Mouse (Mus musculus): ENCODE data around the gene Khdc4. TPM values are rescaled to one million over a fixed set of nuclear protein-coding genes. Genes with fewer than 3 reads are reported as not detected.

Khdc4 gene
- polyA plus RNA-seq, 1 experiment from 2014 or later, result 92.9 TPM

DNA sequence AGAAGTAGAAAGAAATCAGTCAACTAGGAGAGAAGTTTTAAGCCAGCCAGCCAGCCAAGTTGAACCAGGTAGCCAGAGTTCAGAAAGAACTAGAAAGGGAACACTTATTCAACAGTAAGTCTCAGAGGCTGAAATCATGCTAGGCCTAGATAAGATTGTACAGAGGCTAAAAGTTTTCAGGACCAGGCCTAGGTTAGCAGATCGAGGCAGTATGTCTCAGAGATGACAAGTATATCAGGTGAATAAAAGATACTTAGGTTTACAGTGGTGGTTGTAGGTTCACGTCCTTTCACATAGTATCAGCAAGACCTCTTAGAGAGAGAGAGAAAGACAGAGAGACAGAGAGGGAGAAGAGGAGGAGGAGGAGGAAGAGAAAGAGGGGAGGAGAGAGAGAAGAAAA, 1.8 kb upstream of the Khdc4 start:
- Histone ChIP-seq H3K27me3 (replicated peaks) (no peaks in the 10 kb centered on the region), H3K4me2 (no peak overlapping the region), H3K4me1 (peaks cover 25% of the 10 kb centered on the region), H3K27ac (no peak overlapping the region), H3K9me3 (no peaks in the 10 kb centered on the region), H3K9ac (no peak overlapping the region), H3K4me3 (no peak overlapping the region), H3K36me3 (replicated peaks) (0 out of 2 replicates have a peak, but pooled peaks cover 2% of the 10 kb centered on the region)
- ATAC-seq (replicated peaks), result no peak
- 95% methylated on average over 2 of the region's 2 CpGs for WGBS

DNA sequence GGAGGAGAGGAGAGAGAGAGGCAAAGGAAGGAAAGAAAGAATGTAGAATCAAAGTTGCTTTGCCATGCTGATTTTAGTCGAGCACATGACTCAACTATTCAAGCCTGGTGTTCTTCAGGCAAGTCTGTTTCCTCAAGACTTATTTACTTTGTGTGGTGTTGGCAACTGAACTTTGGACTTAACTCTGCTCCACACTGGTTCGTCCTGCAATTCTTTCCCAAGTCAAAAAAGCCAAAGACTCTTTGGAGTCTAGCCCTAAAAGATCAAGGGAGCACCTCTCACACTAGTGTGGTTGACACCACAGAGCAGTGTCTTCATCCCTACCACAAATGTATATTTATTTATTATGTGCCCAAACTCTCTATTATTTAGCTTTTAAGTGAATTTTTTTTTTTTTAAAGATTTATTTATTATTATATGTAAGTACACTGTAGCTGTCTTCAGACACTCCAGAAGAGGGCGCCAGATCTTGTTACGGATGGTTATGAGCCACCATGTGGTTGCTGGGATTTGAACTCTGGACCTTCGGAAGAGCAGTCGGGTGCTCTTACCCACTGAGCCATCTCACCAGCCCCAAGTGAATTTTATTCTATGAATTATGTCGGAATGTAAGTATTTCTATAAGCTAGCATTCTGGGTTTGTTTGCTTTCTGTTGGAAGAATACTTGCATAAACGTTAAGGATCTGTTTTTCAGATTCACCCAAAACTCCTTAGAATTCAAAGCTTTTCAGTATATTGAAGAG, 1.2 kb upstream of the Khdc4 start:
- peak overlapping the region; percentile 82; the same call in 1 of the 2 replicates for H3K27ac ChIP-seq

DNA sequence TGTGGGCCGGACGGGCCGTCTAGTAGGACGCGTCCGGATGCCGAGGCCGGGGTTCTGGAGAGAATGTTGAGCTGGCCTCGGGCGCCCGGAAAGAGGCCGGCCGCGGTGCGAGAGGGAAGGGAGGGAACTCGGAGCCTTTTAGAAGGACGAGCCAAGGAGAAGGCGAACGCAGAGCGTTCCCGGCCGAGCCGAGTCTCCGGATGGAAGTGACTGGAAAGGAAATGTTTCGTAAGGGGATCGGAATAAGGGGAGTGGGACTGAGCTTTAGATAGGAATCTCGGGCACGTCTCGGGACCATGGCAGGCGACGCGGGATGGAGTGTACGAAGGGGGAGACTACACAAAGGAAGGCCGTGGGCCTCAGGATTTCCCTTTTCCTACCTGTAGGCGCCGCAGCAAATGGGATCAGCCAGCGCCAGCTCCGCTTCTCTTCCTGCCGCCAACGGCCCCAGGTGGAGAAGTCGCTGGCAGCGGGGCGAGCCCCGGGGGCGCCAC, 402 bp downstream of the Khdc4 start:
- peaks cover 18% of the 10 kb centered on the region for H3K36me3 ChIP-seq (replicated peaks)
- under 1% methylated on average over 45 of the region's 45 CpGs for WGBS

More for the DNA sequence above, 1.2 kb upstream of the Khdc4 start:
- Histone ChIP-seq H3K4me2 (peak overlapping the region; percentile 55), H3K27me3 (replicated peaks) (no peaks in the 10 kb centered on the region), H3K4me3 (peak overlapping the region; percentile 79), H3K9me3 (no peaks in the 10 kb centered on the region), H3K4me1 (peaks cover 25% of the 10 kb centered on the region), H3K36me3 (replicated peaks) (peaks cover 5% of the 10 kb centered on the region; the same call in 1 of the 2 replicates), H3K9ac (no peak overlapping the region)
- 58% methylated on average over 8 of the region's 8 CpGs for WGBS
- no peak for ATAC-seq (replicated peaks)

DNA sequence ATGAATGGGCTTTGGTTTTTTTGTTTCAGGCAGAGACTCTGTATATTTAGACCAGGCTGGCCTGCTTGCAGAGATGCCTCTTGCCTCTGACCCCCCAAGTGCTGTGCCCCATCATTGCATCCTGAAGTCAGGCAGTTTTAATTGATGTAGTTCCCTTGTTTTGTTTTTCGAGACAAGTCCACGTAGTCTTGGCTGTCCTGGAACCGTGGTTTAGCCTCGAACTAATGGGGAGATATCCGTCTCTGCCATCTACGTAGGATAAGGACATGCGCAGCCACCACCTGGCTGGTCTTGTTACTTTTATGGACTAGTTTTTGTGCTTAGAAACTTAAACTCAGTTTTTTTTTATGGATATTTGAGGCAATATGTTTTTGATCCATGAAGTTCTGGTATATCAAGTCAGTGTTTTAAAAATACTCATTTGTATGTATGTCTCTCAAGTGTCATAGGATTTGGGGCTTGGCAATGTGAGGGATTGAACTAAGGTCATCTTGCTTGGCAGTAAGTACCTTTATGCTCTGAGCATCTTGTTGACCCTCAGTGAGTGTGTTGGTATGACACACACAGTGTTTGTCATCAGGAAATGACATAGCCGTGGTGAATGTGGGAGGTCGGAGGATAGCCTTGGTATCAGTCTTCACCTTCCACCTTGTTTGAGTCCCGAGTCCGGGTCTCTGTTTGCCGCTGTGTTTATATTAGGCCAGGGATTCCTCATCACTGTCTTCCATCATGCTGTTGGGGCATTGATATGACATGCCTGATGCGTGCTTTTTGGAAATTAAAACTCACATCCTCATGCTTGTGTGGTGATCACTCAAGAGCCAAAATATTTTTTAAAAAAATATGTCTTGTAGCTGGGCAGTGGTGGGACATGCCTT, 1.4 kb downstream of the Khdc4 start:
- H3K4me1 ChIP-seq, result peaks cover 25% of the 10 kb centered on the region
- H3K27me3 ChIP-seq (replicated peaks), result no peaks in the 10 kb centered on the region
- peak overlapping the region; percentile 79 for H3K4me3 ChIP-seq
- ATAC-seq (replicated peaks), result no peak
- H3K27ac ChIP-seq, result peak overlapping the region; percentile 95
- no peaks in the 10 kb centered on the region for H3K9me3 ChIP-seq
- 56% methylated on average over 13 of the region's 13 CpGs for WGBS
- peaks cover 23% of the 10 kb centered on the region for H3K36me3 ChIP-seq (replicated peaks)
- H3K9ac ChIP-seq, result peak overlapping the region; percentile 84
- H3K4me2 ChIP-seq, result peak overlapping the region; percentile 80

More for the DNA sequence above, 402 bp downstream of the Khdc4 start:
- Histone ChIP-seq H3K27ac (peak overlapping the region; percentile 95), H3K4me1 (peaks cover 25% of the 10 kb centered on the region), H3K9me3 (no peaks in the 10 kb centered on the region), H3K4me3 (peak overlapping the region; percentile 79), H3K27me3 (replicated peaks) (no peaks in the 10 kb centered on the region), H3K9ac (peak overlapping the region; percentile 84), H3K4me2 (peak overlapping the region; percentile 80)
- ATAC-seq (replicated peaks), result peak; percentile 80

DNA sequence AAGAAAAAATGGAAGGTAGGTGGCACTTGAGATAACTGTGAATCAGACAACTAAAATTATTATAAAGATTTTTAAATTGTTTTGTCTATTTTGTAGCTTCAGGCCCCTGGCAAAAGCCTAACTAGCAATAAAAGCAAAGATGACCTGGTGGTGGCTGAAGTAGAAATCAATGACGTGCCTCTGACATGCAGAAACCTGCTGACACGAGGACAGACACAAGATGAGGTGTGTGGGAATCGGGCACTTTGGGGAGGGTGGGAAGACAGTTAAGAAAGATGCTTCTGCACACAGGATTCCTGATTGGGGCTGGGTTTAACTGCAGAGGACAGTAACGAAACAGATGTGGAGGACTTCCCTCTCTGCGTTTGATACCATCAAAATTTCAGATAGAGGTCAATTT, 3.5 kb downstream of the Khdc4 start:
- Histone ChIP-seq H3K9ac (no peak overlapping the region), H3K9me3 (no peaks in the 10 kb centered on the region), H3K36me3 (replicated peaks) (peaks cover 39% of the 10 kb centered on the region), H3K4me1 (peaks cover 25% of the 10 kb centered on the region), H3K27ac (no peak overlapping the region), H3K4me2 (no peak overlapping the region), H3K27me3 (replicated peaks) (no peaks in the 10 kb centered on the region), H3K4me3 (no peak overlapping the region)
- WGBS, result 93% methylated on average over 5 of the region's 5 CpGs
- no peak for ATAC-seq (replicated peaks)

DNA sequence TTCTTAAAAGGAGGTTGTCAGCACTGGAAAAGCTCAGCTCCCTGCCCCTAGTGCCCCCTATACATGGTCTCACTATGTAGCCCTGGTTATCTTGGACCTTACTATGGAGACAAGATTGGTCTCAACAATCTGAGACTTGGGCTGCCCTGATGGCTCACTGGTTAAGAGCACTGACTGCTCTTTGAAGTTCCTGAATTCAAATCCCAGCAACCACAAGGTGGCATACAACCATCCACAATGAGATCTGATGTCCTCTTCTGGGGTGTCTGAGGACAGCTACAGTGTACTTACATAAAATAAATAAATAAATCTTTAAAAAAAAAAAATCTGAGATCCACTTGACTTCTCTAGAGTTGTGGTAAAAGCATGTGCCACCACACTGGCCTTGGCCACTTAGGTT, 9.9 kb downstream of the Khdc4 start:
- Histone ChIP-seq H3K4me3 (no peak overlapping the region), H3K36me3 (replicated peaks) (peaks cover 86% of the 10 kb centered on the region), H3K27me3 (replicated peaks) (no peaks in the 10 kb centered on the region), H3K4me1 (no peaks in the 10 kb centered on the region), H3K4me2 (no peak overlapping the region), H3K27ac (no peak overlapping the region), H3K9me3 (no peaks in the 10 kb centered on the region), H3K9ac (no peak overlapping the region)
- ATAC-seq (replicated peaks), result no peak

DNA sequence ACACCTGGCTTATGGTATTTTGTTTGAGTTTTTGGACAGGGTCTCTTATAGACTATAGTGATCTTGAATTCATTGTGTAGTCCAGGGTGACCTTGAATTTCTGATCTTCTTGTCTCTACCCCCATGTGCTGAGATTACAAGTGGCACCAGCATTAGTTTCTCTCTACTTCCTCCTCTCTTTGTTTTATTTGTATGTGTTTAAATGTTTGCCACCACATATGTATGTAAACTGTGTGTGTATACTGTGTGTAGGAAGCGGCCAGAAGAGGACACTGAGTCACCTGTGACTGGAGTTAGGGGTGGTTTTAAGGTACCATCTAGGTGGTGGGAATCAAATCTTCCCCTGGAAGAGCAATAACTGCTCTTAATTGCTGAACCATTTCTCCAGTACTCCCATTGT, 12.4 kb downstream of the Khdc4 start:
- H3K36me3 ChIP-seq (replicated peaks), result peaks cover 89% of the 10 kb centered on the region
- no peak overlapping the region for H3K4me2 ChIP-seq
- H3K4me3 ChIP-seq, result no peak overlapping the region
- ATAC-seq (replicated peaks), result no peak
- H3K27ac ChIP-seq, result no peak overlapping the region
- no peaks in the 10 kb centered on the region for H3K4me1 ChIP-seq
- H3K9me3 ChIP-seq, result no peaks in the 10 kb centered on the region
- no peaks in the 10 kb centered on the region for H3K27me3 ChIP-seq (replicated peaks)
- H3K9ac ChIP-seq, result no peak overlapping the region
- 97% methylated on average over 1 of the region's 1 CpGs for WGBS

DNA sequence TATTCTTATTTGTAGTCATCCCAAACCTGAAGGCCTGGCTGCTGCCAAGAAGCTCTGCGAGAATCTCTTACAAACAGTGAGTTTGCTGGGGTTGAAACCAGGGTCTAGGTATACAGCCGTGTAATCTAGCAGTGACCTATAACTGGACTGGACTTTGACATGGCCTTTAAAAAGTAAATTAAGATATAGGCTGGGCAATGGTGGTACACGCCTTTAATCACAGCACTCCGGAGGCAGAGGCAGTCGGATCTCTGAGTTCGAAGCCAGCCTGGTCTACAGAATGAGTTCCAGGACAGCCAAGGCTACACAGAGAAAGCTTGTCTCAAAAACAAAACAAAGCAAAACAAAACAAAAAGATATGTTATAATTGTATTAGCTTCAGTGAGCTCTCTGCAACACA, 13.2 kb downstream of the Khdc4 start:
- H3K9ac ChIP-seq, result no peak overlapping the region
- 96% methylated on average over 6 of the region's 6 CpGs for WGBS
- peaks cover 89% of the 10 kb centered on the region for H3K36me3 ChIP-seq (replicated peaks)
- H3K9me3 ChIP-seq, result no peaks in the 10 kb centered on the region
- H3K27ac ChIP-seq, result no peak overlapping the region
- H3K27me3 ChIP-seq (replicated peaks), result no peaks in the 10 kb centered on the region
- H3K4me1 ChIP-seq, result no peaks in the 10 kb centered on the region
- H3K4me2 ChIP-seq, result no peak overlapping the region
- H3K4me3 ChIP-seq, result no peak overlapping the region
- ATAC-seq (replicated peaks), result no peak

DNA sequence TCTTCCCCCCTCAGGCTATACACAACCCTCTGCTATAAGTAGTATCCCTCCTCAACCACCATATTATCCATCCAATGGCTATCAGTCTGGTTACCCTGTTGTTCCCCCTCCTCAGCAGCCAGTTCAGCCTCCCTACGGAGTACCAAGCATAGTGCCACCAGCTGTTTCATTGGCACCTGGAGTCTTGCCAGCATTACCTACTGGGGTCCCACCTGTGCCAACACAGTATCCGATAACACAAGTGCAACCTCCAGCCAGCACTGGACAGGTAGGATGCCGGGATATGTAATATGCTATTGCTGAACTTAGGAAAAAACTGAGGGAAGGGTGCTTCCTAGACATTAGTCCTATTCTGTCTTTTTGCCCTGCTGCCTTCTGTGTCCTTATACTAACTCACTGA, 14.6 kb downstream of the Khdc4 start:
- H3K4me3 ChIP-seq, result no peak overlapping the region
- H3K27ac ChIP-seq, result no peak overlapping the region
- ATAC-seq (replicated peaks), result no peak
- H3K4me2 ChIP-seq, result no peak overlapping the region
- no peaks in the 10 kb centered on the region for H3K27me3 ChIP-seq (replicated peaks)
- 94% methylated on average over 3 of the region's 3 CpGs for WGBS
- H3K9me3 ChIP-seq, result no peaks in the 10 kb centered on the region
- H3K36me3 ChIP-seq (replicated peaks), result peaks cover 79% of the 10 kb centered on the region
- H3K4me1 ChIP-seq, result no peaks in the 10 kb centered on the region
- no peak overlapping the region for H3K9ac ChIP-seq

DNA sequence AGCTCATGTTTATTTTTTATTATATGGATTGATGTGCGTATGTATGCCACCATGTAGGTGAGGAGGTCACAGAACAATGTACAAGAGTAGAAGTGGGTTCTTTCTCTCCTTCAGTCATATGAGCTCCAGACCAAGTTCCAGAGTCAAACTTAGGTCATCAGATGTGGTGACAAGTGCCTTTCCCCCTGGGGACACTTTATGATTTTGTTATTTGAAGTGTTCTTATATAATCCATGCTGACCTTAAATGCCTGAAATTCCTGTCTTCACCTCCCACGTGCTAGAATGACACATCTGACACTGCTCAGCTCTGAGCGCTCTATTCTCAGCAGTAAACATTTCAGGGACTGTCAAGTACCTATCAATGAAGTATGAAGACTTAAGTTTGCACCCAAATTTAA, 15.6 kb downstream of the Khdc4 start:
- 89% methylated on average over 3 of the region's 3 CpGs for WGBS
- peaks cover 70% of the 10 kb centered on the region for H3K36me3 ChIP-seq (replicated peaks)
- no peak for ATAC-seq (replicated peaks)
- H3K4me3 ChIP-seq, result no peak overlapping the region
- H3K4me1 ChIP-seq, result no peaks in the 10 kb centered on the region
- no peaks in the 10 kb centered on the region for H3K9me3 ChIP-seq
- H3K4me2 ChIP-seq, result no peak overlapping the region
- H3K27ac ChIP-seq, result no peak overlapping the region
- no peaks in the 10 kb centered on the region for H3K27me3 ChIP-seq (replicated peaks)
- no peak overlapping the region for H3K9ac ChIP-seq

DNA sequence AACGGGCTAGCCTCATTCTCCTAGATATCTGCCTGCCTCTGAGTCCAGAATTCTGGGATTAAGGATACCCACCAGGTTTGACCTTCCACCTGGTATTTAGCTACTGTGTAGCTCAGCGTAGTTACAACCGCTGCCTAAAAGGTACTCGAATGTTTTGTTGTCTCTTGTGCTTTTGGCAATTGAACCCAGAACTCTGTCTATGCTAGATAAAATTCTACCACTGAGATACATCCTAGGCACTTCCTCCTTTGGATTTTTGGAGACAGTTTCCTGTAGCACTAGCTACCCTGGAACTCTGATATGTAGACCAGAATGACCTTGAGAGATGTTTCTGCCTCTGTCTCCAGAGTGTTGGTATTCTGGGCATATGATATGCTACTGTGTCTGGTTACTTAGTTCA, 28.1 kb downstream of the Khdc4 start:
- Histone ChIP-seq H3K9me3 (no peaks in the 10 kb centered on the region), H3K27ac (no peak overlapping the region), H3K4me2 (no peak overlapping the region), H3K4me1 (peaks cover 15% of the 10 kb centered on the region), H3K4me3 (no peak overlapping the region), H3K27me3 (replicated peaks) (no peaks in the 10 kb centered on the region), H3K9ac (no peak overlapping the region), H3K36me3 (replicated peaks) (peaks cover 46% of the 10 kb centered on the region)
- WGBS, result 94% methylated on average over 4 of the region's 4 CpGs
- no peak for ATAC-seq (replicated peaks)

DNA sequence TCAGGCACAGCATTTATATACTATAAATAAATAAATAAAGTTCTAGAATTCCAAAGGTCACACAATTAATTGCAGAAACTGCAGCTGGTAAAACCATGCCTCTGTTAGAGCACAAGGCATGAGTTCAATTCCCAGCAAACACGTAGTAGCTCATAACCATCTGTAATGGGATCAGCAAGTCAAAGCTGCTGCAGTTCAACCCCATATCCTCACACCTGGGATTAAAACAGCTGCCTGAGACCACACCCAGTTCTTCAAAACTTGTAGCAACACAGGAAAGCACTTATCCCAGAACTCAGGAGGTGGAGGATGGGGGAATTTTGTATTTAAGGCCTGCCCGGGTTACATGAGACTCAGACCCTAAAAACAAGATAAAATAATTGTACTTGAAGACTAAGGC, 29.1 kb downstream of the Khdc4 start:
- Histone ChIP-seq H3K4me3 (no peak overlapping the region), H3K9ac (no peak overlapping the region), H3K27me3 (replicated peaks) (no peaks in the 10 kb centered on the region), H3K36me3 (replicated peaks) (peaks cover 38% of the 10 kb centered on the region), H3K4me1 (peaks cover 22% of the 10 kb centered on the region), H3K4me2 (no peak overlapping the region), H3K27ac (no peak overlapping the region), H3K9me3 (no peaks in the 10 kb centered on the region)
- WGBS, result 78% methylated on average over 2 of the region's 2 CpGs
- ATAC-seq (replicated peaks), result no peak
